Mouse (Mus musculus): ENCODE measurements around the gene Prl8a9. TPM values are rescaled to one million over a fixed set of nuclear protein-coding genes. Genes with fewer than 3 reads are reported as not detected.

Gene Prl8a9
- not detected in 2 replicates for polyA plus RNA-seq (2014; fragmentation: Nextera tagmentation; extraction: Ambion mirVana)

DNA sequence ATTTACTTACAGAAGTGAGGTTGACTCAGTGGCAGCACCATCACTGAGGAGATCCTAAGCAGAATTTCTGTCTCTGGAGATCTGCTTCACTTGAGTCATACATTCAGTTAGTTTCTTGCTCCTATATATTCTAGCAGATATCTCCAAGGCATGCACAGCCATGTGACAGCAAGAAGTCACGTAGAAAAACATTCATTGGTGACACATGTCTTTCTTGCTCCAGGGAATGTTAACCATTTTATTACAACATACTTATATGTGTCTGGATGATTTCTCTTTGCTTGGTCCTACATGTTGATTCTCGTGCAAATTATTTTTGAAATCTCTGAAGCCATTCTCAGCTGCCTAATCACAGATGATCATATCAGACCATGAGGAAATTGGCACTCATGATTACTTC is at the start of gene Prl8a9:
Gene Prl8a9, minus strand, starts transcription at position 101 of the 400 bp plus-strand sequence.
- Histone ChIP-seq H3K4me2 (replicated peaks) (no peak within 1 kb of the TSS), H3K27me3 (ENCODE audit: control insufficient read depth, insufficient read depth, low read length) (no peaks in the 10 kb centered on the region), H3K36me3 (replicated peaks; ENCODE audit: control insufficient read depth, insufficient read depth) (no peaks in the 10 kb centered on the region), H3K9me3 (ENCODE audit: control insufficient read depth, low read length) (no peaks in the 10 kb centered on the region), H3K9ac (no peak within 1 kb of the TSS), H3K4me1 (replicated peaks; ENCODE audit: control insufficient read depth, insufficient read depth, low read length) (no peaks in the 10 kb centered on the region), H3K27ac (no peak within 1 kb of the TSS), H3K4me3 (replicated peaks; ENCODE audit: low read length) (no peak within 1 kb of the TSS)
- DNase-seq (ENCODE audit: low spot score): no peak
- 83% methylated on average over 2 of the region's 2 CpGs for WGBS
- ATAC-seq (ENCODE audit: low FRiP score): no peak

DNA sequence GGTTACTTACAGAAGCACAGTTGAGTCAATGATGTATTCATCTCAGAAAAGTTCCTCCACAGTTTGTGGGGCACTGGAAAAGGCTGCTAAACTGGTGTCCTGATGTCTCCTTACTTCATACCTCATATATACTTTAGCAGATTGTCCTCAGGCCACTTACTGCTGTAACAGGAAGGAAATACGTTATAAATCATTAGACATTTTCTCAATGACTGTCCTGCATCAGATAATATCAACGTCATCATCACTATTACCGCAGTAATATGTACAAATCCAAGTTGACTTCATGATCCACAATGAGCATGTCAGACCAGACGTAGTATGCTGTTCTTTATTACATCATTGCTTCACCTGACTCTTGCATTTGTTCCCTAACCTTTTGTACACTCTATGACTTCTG is 46.1 kb upstream of the Prl8a9 start, which contains the start of gene Prl7b1:
Gene Prl7b1, minus strand, starts transcription at position 101 of the 400 bp plus-strand sequence.
- no peaks in the 10 kb centered on the region for H3K27me3 ChIP-seq (ENCODE audit: control insufficient read depth, insufficient read depth, low read length)
- H3K4me3 ChIP-seq (replicated peaks; ENCODE audit: low read length): no peak within 1 kb of the TSS
- no peak for DNase-seq (ENCODE audit: low spot score)
- H3K9ac ChIP-seq: no peak within 1 kb of the TSS
- H3K36me3 ChIP-seq (replicated peaks; ENCODE audit: control insufficient read depth, insufficient read depth): no peaks in the 10 kb centered on the region
- H3K4me1 ChIP-seq (replicated peaks; ENCODE audit: control insufficient read depth, insufficient read depth, low read length): no peaks in the 10 kb centered on the region
- no peak within 1 kb of the TSS for H3K27ac ChIP-seq
- H3K4me2 ChIP-seq (replicated peaks): no peak within 1 kb of the TSS
- no peaks in the 10 kb centered on the region for H3K9me3 ChIP-seq (ENCODE audit: control insufficient read depth, low read length)
- no peak for ATAC-seq (ENCODE audit: low FRiP score)
- WGBS: 86% methylated on average over 4 of the region's 4 CpGs

DNA sequence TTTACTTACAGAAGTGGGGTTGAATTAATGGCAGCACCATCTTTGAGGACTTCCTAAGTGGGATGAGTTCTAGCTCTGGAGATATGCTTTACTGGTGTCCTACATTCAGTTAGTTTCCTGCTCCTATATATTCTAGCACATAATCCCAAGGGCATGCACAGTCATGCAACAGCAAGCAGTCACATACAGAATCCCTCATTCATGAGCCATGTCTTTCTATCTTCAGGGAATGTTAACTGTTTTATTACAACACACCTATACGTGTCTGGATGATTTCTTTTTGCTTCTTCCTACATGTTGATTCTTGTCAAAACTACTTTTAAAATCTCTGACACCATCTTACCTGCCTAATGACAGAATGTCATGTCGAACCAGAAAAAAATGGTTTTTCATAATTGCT is 17.7 kb upstream of the Prl8a9 start, which contains the start of gene Prl8a1:
Gene Prl8a1, minus strand, starts transcription at position 101 of the 400 bp plus-strand sequence.
- no peak for DNase-seq (ENCODE audit: low spot score)
- WGBS: 87% methylated on average over 2 of the region's 2 CpGs
- no peaks in the 10 kb centered on the region for H3K4me1 ChIP-seq (replicated peaks; ENCODE audit: control insufficient read depth, insufficient read depth, low read length)
- no peak within 1 kb of the TSS for H3K4me2 ChIP-seq (replicated peaks)
- no peak within 1 kb of the TSS for H3K9ac ChIP-seq
- no peak for ATAC-seq (ENCODE audit: low FRiP score)
- no peaks in the 10 kb centered on the region for H3K27me3 ChIP-seq (ENCODE audit: control insufficient read depth, insufficient read depth, low read length)
- no peak within 1 kb of the TSS for H3K4me3 ChIP-seq (replicated peaks; ENCODE audit: low read length)
- H3K36me3 ChIP-seq (replicated peaks; ENCODE audit: control insufficient read depth, insufficient read depth): no peaks in the 10 kb centered on the region
- no peak within 1 kb of the TSS for H3K27ac ChIP-seq
- H3K9me3 ChIP-seq (ENCODE audit: control insufficient read depth, low read length): no peaks in the 10 kb centered on the region

DNA sequence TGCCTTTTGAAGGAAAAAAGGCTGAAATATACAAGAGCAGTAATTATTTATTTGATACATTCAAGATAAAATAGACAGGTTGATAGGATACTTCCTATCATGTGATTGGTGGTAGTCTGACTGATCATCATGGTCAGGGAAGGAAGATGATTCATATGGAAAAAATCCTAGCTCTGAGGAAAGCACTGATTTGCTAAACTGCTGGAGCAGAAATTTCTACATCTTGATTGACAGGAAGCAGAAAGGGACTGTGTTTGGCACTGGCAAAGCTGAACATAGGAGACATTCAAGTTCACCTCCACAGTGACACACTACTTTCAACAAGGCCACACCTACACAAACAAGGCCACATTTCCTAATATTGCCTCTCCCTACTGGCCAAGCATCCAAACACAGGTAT is 11.1 kb downstream of the Prl8a9 start:
- ATAC-seq (ENCODE audit: low FRiP score): no peak

DNA sequence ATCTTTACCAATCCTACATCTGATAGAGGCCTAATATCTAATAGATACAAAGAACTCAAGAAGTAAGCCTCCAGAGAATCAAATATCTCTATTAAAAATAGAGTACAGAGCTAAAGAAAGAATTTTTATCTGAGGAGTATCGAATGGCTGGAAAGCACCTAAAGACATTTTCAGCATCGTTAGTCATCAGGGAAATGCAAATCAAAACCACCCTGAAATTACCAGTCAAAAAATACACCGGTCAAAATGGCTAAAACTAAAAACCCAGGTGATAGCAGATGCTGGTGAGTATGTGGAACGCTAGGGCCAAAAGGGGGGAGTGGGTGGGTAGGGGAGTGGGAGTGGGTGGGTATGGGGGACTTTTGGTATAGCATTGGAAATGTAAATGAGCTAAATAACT is 41.2 kb downstream of the Prl8a9 start:
- DNase-seq (ENCODE audit: low spot score): no peak
- H3K9me3 ChIP-seq (ENCODE audit: control insufficient read depth, low read length): no peaks in the 10 kb centered on the region

More for the DNA sequence above, 11.1 kb downstream of the Prl8a9 start:
- H3K36me3 ChIP-seq (replicated peaks; ENCODE audit: control insufficient read depth, insufficient read depth): no peaks in the 10 kb centered on the region
- no peaks in the 10 kb centered on the region for H3K4me1 ChIP-seq (replicated peaks; ENCODE audit: control insufficient read depth, insufficient read depth, low read length)
- H3K9ac ChIP-seq: no peak overlapping the region
- H3K9me3 ChIP-seq (ENCODE audit: control insufficient read depth, low read length): no peaks in the 10 kb centered on the region
- DNase-seq (ENCODE audit: low spot score): no peak
- H3K27ac ChIP-seq: no peak overlapping the region
- no peak overlapping the region for H3K4me3 ChIP-seq (replicated peaks; ENCODE audit: low read length)
- H3K4me2 ChIP-seq (replicated peaks): no peak overlapping the region
- H3K27me3 ChIP-seq (ENCODE audit: control insufficient read depth, insufficient read depth, low read length): no peaks in the 10 kb centered on the region

DNA sequence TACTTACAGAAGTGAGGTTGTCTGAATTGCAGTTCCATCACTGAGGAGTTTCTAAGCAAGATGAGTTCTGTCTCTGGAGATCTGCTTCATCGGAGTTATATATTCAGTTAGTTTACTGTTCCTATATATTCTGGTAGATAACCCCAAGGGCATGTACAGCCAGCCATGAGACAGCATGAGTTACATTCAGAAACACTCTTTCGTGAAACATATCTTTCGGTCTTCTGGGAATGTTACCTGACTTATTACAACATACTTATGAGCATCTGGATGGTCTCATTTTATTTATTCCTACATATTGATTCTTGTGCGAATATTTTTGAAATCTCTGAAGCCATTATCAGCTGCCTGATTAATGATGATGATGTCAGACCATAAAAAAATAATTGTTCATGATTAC is 51.3 kb downstream of the Prl8a9 start, which contains the start of gene Prl8a8:
Gene Prl8a8, minus strand, starts transcription at position 101 of the 400 bp plus-strand sequence.
- H3K27me3 ChIP-seq (ENCODE audit: control insufficient read depth, insufficient read depth, low read length): no peaks in the 10 kb centered on the region
- ATAC-seq (ENCODE audit: low FRiP score) (no peak), DNase-seq (ENCODE audit: low spot score) (no peak)
- H3K4me1 ChIP-seq (replicated peaks; ENCODE audit: control insufficient read depth, insufficient read depth, low read length): no peaks in the 10 kb centered on the region
- H3K36me3 ChIP-seq (replicated peaks; ENCODE audit: control insufficient read depth, insufficient read depth): no peaks in the 10 kb centered on the region
- no peak within 1 kb of the TSS for H3K27ac ChIP-seq
- H3K9ac ChIP-seq: no peak within 1 kb of the TSS
- no peak within 1 kb of the TSS for H3K4me3 ChIP-seq (replicated peaks; ENCODE audit: low read length)
- no peaks in the 10 kb centered on the region for H3K9me3 ChIP-seq (ENCODE audit: control insufficient read depth, low read length)
- WGBS: 87% methylated on average over 4 of the region's 4 CpGs
- H3K4me2 ChIP-seq (replicated peaks): no peak within 1 kb of the TSS

More for the DNA sequence above, 41.2 kb downstream of the Prl8a9 start:
- Histone ChIP-seq H3K4me3 (replicated peaks; ENCODE audit: low read length) (no peak overlapping the region), H3K4me1 (replicated peaks; ENCODE audit: control insufficient read depth, insufficient read depth, low read length) (no peaks in the 10 kb centered on the region), H3K27me3 (ENCODE audit: control insufficient read depth, insufficient read depth, low read length) (no peaks in the 10 kb centered on the region), H3K9ac (no peak overlapping the region), H3K4me2 (replicated peaks) (no peak overlapping the region), H3K36me3 (replicated peaks; ENCODE audit: control insufficient read depth, insufficient read depth) (no peaks in the 10 kb centered on the region), H3K27ac (no peak overlapping the region)
- WGBS: 86% methylated on average over 4 of the region's 4 CpGs
- no peak for ATAC-seq (ENCODE audit: low FRiP score)

Other genes starting within 250 kb of the Prl8a9 start
- not detected in 2 replicates for gene Prl8a2, start 218.9 kb downstream of the Prl8a9 start, polyA plus RNA-seq (2014; fragmentation: Nextera tagmentation; extraction: Ambion mirVana)
- not detected in 2 replicates for gene Prl2b1, start 173.8 kb downstream of the Prl8a9 start, polyA plus RNA-seq (2014; fragmentation: Nextera tagmentation; extraction: Ambion mirVana)
- not detected in 2 replicates for gene Prl8a6, start 125.9 kb downstream of the Prl8a9 start, polyA plus RNA-seq (2014; fragmentation: Nextera tagmentation; extraction: Ambion mirVana)
- gene Prl8a8, start 51.4 kb downstream of the Prl8a9 start, polyA plus RNA-seq (2014; fragmentation: Nextera tagmentation; extraction: Ambion mirVana): not detected in 2 replicates
- not detected in 2 replicates for gene Prl8a1, start 17.6 kb upstream of the Prl8a9 start, polyA plus RNA-seq (2014; fragmentation: Nextera tagmentation; extraction: Ambion mirVana)
- gene Prl7b1, start 46.0 kb upstream of the Prl8a9 start, polyA plus RNA-seq (2014; fragmentation: Nextera tagmentation; extraction: Ambion mirVana): not detected in 2 replicates
- gene Prl7a1, start 77.9 kb upstream of the Prl8a9 start, polyA plus RNA-seq (2014; fragmentation: Nextera tagmentation; extraction: Ambion mirVana): not detected in 2 replicates
- not detected in 2 replicates for gene Prl7a2, start 103.4 kb upstream of the Prl8a9 start, polyA plus RNA-seq (2014; fragmentation: Nextera tagmentation; extraction: Ambion mirVana)
- not detected in 2 replicates for gene Prl7d1, start 152.1 kb upstream of the Prl8a9 start, polyA plus RNA-seq (2014; fragmentation: Nextera tagmentation; extraction: Ambion mirVana)
- gene Prl7c1, start 216.2 kb upstream of the Prl8a9 start, polyA plus RNA-seq (2014; fragmentation: Nextera tagmentation; extraction: Ambion mirVana): not detected in 2 replicates
- gene Prl2a1, start 237.0 kb upstream of the Prl8a9 start, polyA plus RNA-seq (2014; fragmentation: Nextera tagmentation; extraction: Ambion mirVana): not detected in 2 replicates

Data from hindbrain, embryonic 14.5 days (tissue).